Mouse (Mus musculus) cortical plate, adult 2 months (tissue): ENCODE results near the gene Smc3.

Experiments used
- CTCF ChIP-seq: fragments of 200-500 bp; IDR thresholded peaks from 2 replicates; pipeline ENCODE4 v1.5.1; 2011; ENCODE audit warnings: mild to moderate bottlenecking, control low read depth, low read length; ENCODE audit not compliant: insufficient read depth; ENCODE audit errors: extremely low read depth
- POLR2A ChIP-seq: fragments of 200-500 bp; IDR thresholded peaks from 2 replicates; pipeline ENCODE4 v1.6.1; 2011; ENCODE audit warnings: mild to moderate bottlenecking, low read length, control low read depth; ENCODE audit not compliant: insufficient read depth; ENCODE audit errors: extremely low read depth

GRCm38 (mm10) chr19:53666708-53667107 lies 66.5 kb downstream of the Smc3 start:
- no peak for TF ChIP-seq POLR2A
- TF ChIP-seq CTCF = no peak
